Mouse (Mus musculus): ENCODE measurements around the gene E130208F15Rik. TPM values are rescaled to one million over a fixed set of nuclear protein-coding genes. Genes with fewer than 3 reads are reported as not detected.
A peak's percentile ranks its signal among the peaks of the same experiment; 100 is the strongest.

Gene E130208F15Rik
- polyA plus RNA-seq, 1 experiment from 2014 or later = 1.8 TPM

DNA sequence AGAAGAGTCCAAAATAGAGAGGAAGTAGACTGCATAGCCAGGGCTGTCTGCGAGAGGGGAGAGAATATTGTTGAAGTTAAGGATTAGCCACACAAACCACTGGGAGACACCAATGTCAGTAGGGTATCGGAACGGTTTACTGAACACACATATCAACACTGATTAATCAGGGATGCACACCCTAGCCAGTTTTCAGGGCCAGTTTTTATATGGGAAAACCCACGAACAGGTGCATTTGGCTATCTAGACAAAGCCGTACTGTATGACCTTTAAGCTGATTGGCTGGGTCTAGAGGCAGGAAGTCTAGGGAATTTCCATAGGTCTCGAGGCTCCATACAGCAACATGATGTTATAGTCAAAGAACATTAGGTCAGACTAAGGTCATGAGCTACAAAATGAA lies 1.3 kb downstream of the E130208F15Rik start:
- Histone ChIP-seq H3K4me2 (peak overlapping the region; percentile 91), H3K4me3 (replicated peaks) (peak overlapping the region; percentile 71), H3K36me3 (no peaks in the 10 kb centered on the region), H3K4me1 (replicated peaks) (peaks cover 28% of the 10 kb centered on the region), H3K9me3 (replicated peaks) (no peaks in the 10 kb centered on the region), H3K9ac (peak overlapping the region; percentile 70), H3K27me3 (peaks cover 6% of the 10 kb centered on the region; the same call in 1 of the 2 replicates), H3K27ac (peak overlapping the region; percentile 74)
- WGBS (ENCODE audit: insufficient replicate concordance) = 10% methylated on average over 6 of the region's 6 CpGs
- peak; percentile 11 for DNase-seq
- no peak for ATAC-seq (ENCODE audit: low read depth)

DNA sequence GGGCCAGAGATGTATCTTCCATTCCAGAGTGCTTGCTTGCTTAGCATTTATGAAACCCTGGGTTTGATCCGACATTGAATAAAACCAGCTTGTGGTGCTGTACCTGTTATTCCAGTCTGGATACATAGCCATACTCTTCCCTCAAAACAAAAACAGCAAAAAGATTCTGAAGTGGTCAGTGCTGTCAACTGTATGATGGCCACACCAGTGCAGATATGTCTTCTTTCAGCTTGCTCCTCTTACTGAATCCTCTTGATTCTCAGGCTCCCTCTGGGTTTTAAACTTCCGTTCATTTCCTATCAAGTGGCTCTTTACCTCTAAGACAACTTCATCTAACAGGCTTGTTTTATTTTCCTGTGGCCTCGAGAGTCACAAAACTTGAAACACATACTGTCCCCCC lies 2.3 kb downstream of the E130208F15Rik start, which contains the start of gene Sdhaf1:
Sdhaf1 (minus strand) TSS at position 101 of the 400 bp plus-strand sequence.
- H3K4me2 ChIP-seq = peak within 1 kb of the TSS; percentile 91
- no peak for DNase-seq
- no peak for ATAC-seq (ENCODE audit: low read depth)
- no peaks in the 10 kb centered on the region for H3K9me3 ChIP-seq (replicated peaks)
- peak within 1 kb of the TSS; percentile 71 for H3K4me3 ChIP-seq (replicated peaks)
- peak within 1 kb of the TSS; percentile 70 for H3K9ac ChIP-seq
- 64% methylated on average over 3 of the region's 3 CpGs for WGBS (ENCODE audit: insufficient replicate concordance)
- no peaks in the 10 kb centered on the region for H3K36me3 ChIP-seq
- H3K27ac ChIP-seq = peak within 1 kb of the TSS; percentile 74
- peaks cover 10% of the 10 kb centered on the region; the same call in 1 of the 2 replicates for H3K27me3 ChIP-seq
- H3K4me1 ChIP-seq (replicated peaks) = peaks cover 28% of the 10 kb centered on the region

DNA sequence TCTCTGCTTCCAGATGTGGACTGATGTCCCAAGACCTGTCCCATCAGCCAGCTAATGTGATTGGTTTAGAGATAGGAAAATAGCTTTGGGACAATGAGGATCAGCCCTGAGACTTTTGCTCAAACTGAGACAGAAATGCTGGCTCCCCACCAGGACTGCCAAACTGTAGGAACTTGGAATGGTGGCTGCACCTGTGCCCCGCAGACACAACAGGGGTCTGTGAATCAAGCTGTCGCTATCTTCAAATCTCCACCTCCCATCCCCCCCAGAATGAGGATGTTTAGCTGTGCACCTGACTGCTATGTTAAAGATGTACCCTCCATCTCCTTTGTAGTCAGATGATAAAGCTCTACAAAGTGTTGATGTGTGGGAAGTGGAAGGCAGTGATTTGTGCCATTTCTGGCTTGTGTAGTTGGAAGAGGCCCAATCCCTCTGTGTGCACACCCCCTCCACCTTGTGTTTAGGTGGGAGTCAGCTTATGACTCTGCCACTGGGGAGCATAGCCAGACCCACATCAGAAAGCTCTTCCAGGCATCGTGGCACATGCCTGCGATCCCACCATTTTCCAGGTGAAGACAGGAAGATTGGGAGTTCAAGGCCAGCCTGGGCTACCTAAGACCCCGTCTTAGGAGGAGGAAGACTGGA lies 2.9 kb downstream of the E130208F15Rik start:
- peaks cover 28% of the 10 kb centered on the region for H3K4me1 ChIP-seq (replicated peaks)
- H3K9me3 ChIP-seq (replicated peaks) = no peaks in the 10 kb centered on the region
- ATAC-seq (ENCODE audit: low read depth) (no peak), DNase-seq (no peak)
- no peak overlapping the region for H3K27ac ChIP-seq
- H3K9ac ChIP-seq = no peak overlapping the region
- H3K4me2 ChIP-seq = no peak overlapping the region
- peaks cover 10% of the 10 kb centered on the region; the same call in 1 of the 2 replicates for H3K27me3 ChIP-seq
- no peaks in the 10 kb centered on the region for H3K36me3 ChIP-seq
- no peak overlapping the region for H3K4me3 ChIP-seq (replicated peaks)
- WGBS (ENCODE audit: insufficient replicate concordance) = 58% methylated on average over 5 of the region's 5 CpGs

DNA sequence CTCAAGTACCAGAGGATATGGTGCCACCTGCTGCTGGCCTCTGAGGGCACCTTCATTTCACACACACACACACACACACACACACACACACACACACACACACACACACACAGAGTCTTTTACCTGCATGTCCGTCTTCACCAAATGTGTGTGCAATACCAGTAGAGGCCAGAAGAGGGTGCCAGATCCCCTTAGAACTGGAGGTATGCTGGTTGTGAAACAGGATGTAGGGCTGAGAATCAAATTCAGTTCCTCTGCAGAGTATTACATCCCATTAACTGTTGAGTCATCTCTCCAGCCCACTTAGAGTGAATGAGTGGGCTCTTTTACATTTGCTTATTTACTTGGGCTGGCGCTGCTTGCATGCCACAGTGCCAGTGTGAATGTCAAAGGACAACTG lies 3.8 kb downstream of the E130208F15Rik start:
- 43% methylated on average over 2 of the region's 2 CpGs for WGBS (ENCODE audit: insufficient replicate concordance)
- no peak overlapping the region for H3K27ac ChIP-seq
- H3K9ac ChIP-seq = no peak overlapping the region
- ATAC-seq (ENCODE audit: low read depth) (no peak), DNase-seq (peak; percentile 57)
- H3K9me3 ChIP-seq (replicated peaks) = no peaks in the 10 kb centered on the region
- peaks cover 10% of the 10 kb centered on the region; the same call in 1 of the 2 replicates for H3K27me3 ChIP-seq
- no peak overlapping the region for H3K4me3 ChIP-seq (replicated peaks)
- H3K4me2 ChIP-seq = no peak overlapping the region
- peaks cover 23% of the 10 kb centered on the region for H3K4me1 ChIP-seq (replicated peaks)
- no peaks in the 10 kb centered on the region for H3K36me3 ChIP-seq

GRCm38 (mm10) chr7:30326427-30326826 lies 4.9 kb downstream of the E130208F15Rik start:
- Histone ChIP-seq H3K4me2 (no peak overlapping the region), H3K27ac (no peak overlapping the region), H3K4me1 (replicated peaks) (peaks cover 13% of the 10 kb centered on the region), H3K9me3 (replicated peaks) (no peaks in the 10 kb centered on the region), H3K36me3 (no peaks in the 10 kb centered on the region), H3K27me3 (peaks cover 16% of the 10 kb centered on the region), H3K4me3 (replicated peaks) (no peak overlapping the region), H3K9ac (no peak overlapping the region)
- no peak for DNase-seq
- ATAC-seq (ENCODE audit: low read depth) = no peak

- no peak for DNase-seq
Observed at GRCm38 (mm10) chr7:30327140-30327539, 5.6 kb downstream of the E130208F15Rik start.

DNA sequence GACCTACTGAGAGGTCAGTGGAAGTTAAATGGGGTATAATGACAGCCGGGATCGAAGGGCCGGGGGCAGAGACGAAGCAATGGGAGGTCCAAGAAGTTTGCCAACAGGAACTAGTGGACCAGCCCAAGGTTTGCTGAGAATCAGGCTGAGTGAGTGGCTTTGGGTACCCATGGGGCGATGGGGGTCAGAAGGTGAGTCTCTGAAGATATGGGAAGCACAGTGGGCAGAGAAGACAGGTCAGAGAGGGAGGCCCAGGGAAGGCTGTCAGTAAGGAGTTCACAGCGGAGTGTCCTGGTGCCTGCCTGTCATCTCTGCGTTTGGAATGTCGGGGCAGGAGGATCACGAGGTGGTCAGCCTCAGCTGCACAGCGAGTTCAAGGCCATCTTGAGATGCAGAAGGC lies 6.8 kb downstream of the E130208F15Rik start:
- Histone ChIP-seq H3K36me3 (no peaks in the 10 kb centered on the region), H3K4me3 (replicated peaks) (no peak overlapping the region), H3K9me3 (replicated peaks) (no peaks in the 10 kb centered on the region), H3K9ac (no peak overlapping the region), H3K4me1 (replicated peaks) (peaks cover under 1% of the 10 kb centered on the region; the same call in 1 of the 2 replicates), H3K27ac (no peak overlapping the region), H3K27me3 (peaks cover 29% of the 10 kb centered on the region), H3K4me2 (no peak overlapping the region)
- DNase-seq (no peak), ATAC-seq (ENCODE audit: low read depth) (no peak)
- WGBS (ENCODE audit: insufficient replicate concordance) = 50% methylated on average over 10 of the region's 10 CpGs

More at GRCm38 (mm10) chr7:30327140-30327539, 5.6 kb downstream of the E130208F15Rik start:
- Histone ChIP-seq H3K4me2 (no peak overlapping the region), H3K27ac (no peak overlapping the region), H3K9ac (no peak overlapping the region), H3K4me1 (replicated peaks) (peaks cover 11% of the 10 kb centered on the region), H3K27me3 (peaks cover 22% of the 10 kb centered on the region), H3K4me3 (replicated peaks) (no peak overlapping the region), H3K9me3 (replicated peaks) (no peaks in the 10 kb centered on the region), H3K36me3 (no peaks in the 10 kb centered on the region)
- WGBS (ENCODE audit: insufficient replicate concordance) = 58% methylated on average over 15 of the region's 15 CpGs
- ATAC-seq (ENCODE audit: low read depth) = no peak

DNA sequence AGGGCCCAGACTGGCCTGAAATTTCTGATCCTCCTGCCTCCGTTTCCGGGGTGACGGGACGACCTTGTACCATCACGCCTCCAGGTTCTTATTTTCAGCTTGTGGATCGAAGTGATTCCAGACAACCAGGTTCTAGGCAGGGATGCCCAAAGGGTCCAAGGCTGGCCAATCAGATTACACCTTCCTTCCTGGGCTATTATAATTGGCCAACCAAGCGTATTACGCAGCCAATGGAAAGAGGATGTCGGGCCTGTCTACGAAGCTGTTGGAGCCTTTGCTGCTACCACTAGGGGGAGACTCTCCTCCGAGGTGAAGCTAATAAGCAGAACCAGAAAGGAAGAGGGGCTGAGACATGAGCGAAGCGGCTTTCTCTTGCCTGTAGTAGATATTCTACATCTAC lies 10.3 kb downstream of the E130208F15Rik start:
- Histone ChIP-seq H3K4me2 (no peak overlapping the region), H3K27ac (no peak overlapping the region), H3K36me3 (no peaks in the 10 kb centered on the region), H3K9me3 (replicated peaks) (no peaks in the 10 kb centered on the region), H3K4me1 (replicated peaks) (no peaks in the 10 kb centered on the region), H3K4me3 (replicated peaks) (no peak overlapping the region), H3K9ac (no peak overlapping the region), H3K27me3 (peaks cover 56% of the 10 kb centered on the region)
- ATAC-seq (ENCODE audit: low read depth) = peak; percentile 70
- DNase-seq = peak; percentile 44
- 12% methylated on average over 13 of the region's 13 CpGs for WGBS (ENCODE audit: insufficient replicate concordance)

- no peaks in the 10 kb centered on the region for H3K36me3 ChIP-seq
- H3K4me1 ChIP-seq (replicated peaks) = no peaks in the 10 kb centered on the region
- ATAC-seq (ENCODE audit: low read depth) = no peak
- no peak overlapping the region for H3K27ac ChIP-seq
- H3K9ac ChIP-seq = no peak overlapping the region
- 47% methylated on average over 18 of the region's 18 CpGs for WGBS (ENCODE audit: insufficient replicate concordance)
- H3K9me3 ChIP-seq (replicated peaks) = no peaks in the 10 kb centered on the region
- no peak overlapping the region for H3K4me3 ChIP-seq (replicated peaks)
- DNase-seq = no peak
- H3K4me2 ChIP-seq = no peak overlapping the region
- peaks cover 50% of the 10 kb centered on the region for H3K27me3 ChIP-seq
Observed at GRCm38 (mm10) chr7:30332622-30333259, 11.2 kb downstream of the E130208F15Rik start.

DNA sequence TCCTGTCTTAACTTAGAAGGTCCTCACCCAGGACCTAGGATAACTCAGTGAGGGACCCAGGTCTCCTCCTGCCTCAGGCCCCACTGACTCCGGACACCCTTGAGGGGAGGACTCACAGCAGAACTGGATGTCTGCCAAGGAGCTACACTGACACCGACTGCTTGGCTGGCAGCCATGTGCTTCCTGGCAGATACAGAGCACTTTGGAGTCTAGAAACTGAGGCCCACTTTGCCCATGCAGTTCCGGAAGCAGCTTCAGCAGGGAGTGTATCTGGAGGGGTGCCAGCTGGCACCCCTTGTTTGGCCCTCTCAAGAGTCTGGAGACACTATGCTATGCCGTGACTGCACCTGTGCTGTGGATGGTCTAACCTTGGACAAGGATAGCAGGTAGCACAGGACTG lies 11.9 kb downstream of the E130208F15Rik start:
- H3K27me3 ChIP-seq = peaks cover 47% of the 10 kb centered on the region
- ATAC-seq (ENCODE audit: low read depth) = no peak
- no peak overlapping the region for H3K4me3 ChIP-seq (replicated peaks)
- no peaks in the 10 kb centered on the region for H3K4me1 ChIP-seq (replicated peaks)
- no peak overlapping the region for H3K9ac ChIP-seq
- WGBS (ENCODE audit: insufficient replicate concordance) = 38% methylated on average over 4 of the region's 4 CpGs
- no peak overlapping the region for H3K27ac ChIP-seq
- H3K9me3 ChIP-seq (replicated peaks) = no peaks in the 10 kb centered on the region
- no peaks in the 10 kb centered on the region for H3K36me3 ChIP-seq
- no peak overlapping the region for H3K4me2 ChIP-seq
- no peak for DNase-seq

DNA sequence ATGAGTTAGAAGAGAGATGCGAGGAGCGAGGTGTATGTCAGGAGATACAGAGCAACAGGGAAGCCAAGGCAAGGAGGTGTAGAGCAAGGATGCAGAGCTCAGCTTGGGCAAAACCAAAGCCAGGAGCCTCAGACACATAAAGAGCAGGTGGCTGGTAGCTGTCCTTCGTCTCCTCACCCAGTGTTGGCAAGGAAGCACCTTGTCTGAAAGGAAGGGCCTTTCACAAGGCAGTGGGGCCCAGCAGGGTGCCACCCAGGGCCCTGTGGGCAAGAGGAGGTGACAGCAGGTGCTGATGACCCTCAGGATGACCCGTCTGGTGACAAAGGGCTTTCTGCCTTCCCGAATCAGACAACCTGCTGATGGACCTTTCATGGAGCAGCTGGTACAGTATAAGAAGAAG lies 13.0 kb downstream of the E130208F15Rik start:
- no peaks in the 10 kb centered on the region for H3K36me3 ChIP-seq
- no peak overlapping the region for H3K4me3 ChIP-seq (replicated peaks)
- no peak overlapping the region for H3K9ac ChIP-seq
- DNase-seq (no peak), ATAC-seq (ENCODE audit: low read depth) (no peak)
- H3K4me2 ChIP-seq = no peak overlapping the region
- no peaks in the 10 kb centered on the region for H3K9me3 ChIP-seq (replicated peaks)
- no peak overlapping the region for H3K27ac ChIP-seq
- 37% methylated on average over 5 of the region's 5 CpGs for WGBS (ENCODE audit: insufficient replicate concordance)
- H3K27me3 ChIP-seq = peaks cover 49% of the 10 kb centered on the region
- H3K4me1 ChIP-seq (replicated peaks) = no peaks in the 10 kb centered on the region

DNA sequence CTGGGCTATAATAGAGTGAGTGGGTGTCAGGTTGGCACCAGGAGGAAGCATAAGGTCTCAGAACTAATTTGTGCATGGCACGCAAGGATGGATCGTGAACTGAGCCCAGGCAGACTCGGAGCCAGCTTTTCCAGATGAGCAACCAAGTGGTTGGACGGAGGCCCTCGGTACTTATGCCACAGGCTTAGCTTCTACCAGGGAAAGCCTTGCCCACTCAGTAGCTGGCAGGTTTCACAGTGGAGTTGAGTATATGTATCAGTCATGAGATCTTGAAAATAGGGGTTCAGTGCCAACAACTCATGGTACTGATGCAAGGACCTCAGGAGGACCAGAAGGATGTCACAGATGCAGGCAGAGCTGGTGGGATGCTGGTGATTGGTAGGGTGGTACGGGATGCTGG lies 14.1 kb downstream of the E130208F15Rik start:
- no peak for ATAC-seq (ENCODE audit: low read depth)
- Histone ChIP-seq H3K4me3 (replicated peaks) (no peak overlapping the region), H3K4me2 (no peak overlapping the region), H3K9ac (no peak overlapping the region), H3K36me3 (no peaks in the 10 kb centered on the region), H3K9me3 (replicated peaks) (no peaks in the 10 kb centered on the region), H3K4me1 (replicated peaks) (no peaks in the 10 kb centered on the region), H3K27ac (no peak overlapping the region), H3K27me3 (peaks cover 49% of the 10 kb centered on the region)
- WGBS (ENCODE audit: insufficient replicate concordance) = 67% methylated on average over 6 of the region's 6 CpGs
- no peak for DNase-seq
